Mouse (Mus musculus): Measurements from ENCODE around the gene Chtop. TPM values are rescaled to one million over a fixed set of nuclear protein-coding genes. Genes with fewer than 3 reads are reported as not detected.

The Chtop gene
- total RNA-seq, 2 experiments from 2014 or later: 193 to 199 TPM

- DNase-seq: no peak
- intact Hi-C loops (cut with DNase I): no loop called here
These were observed 3.8 kb upstream of the Chtop start for GRCm38 (mm10) chr3:90512948-90513642.

DNA sequence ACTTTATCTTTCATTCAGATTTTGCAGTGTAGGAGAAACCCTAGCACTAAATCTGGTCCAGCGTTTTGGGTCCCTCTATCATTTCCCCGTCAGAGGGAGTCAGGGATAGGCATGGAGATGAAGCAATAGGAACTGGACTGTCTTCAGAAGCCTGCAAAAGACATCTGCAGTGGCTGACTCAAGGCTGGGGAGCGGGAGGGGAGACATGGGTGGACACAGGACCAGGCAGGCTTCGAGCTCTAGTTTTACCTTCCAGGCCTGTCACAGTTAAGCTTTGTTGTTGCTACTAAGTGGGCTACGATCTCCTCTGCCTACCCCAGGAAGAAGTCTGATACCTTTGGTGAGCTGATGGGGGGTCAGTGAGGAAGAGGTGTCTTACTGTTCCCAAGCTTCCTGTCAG, 3.0 kb upstream of the Chtop start:
- no peak for DNase-seq
- intact Hi-C loops (cut with DNase I): no loop called here

- intact Hi-C loops (cut with DNase I): loop anchor here (10.0 kb wide), 1 partner anchor 115 kb away; no protein-coding TSS in a partner anchor
- DNase-seq: no peak
These were observed 437 bp upstream of the Chtop start for GRCm38 (mm10) chr3:90509747-90510123.

- no peak for DNase-seq
- intact Hi-C loops (cut with DNase I): loop anchor here (10.0 kb wide), 1 partner anchor 116 kb away; no protein-coding TSS in a partner anchor
These were observed 880 bp downstream of the Chtop start for GRCm38 (mm10) chr3:90508287-90508949.

- intact Hi-C loops (cut with DNase I): loop anchor here (10.0 kb wide), 1 partner anchor 118 kb away; no protein-coding TSS in a partner anchor
- DNase-seq: no peak
These were observed 2.9 kb downstream of the Chtop start for GRCm38 (mm10) chr3:90506362-90506761.

DNA sequence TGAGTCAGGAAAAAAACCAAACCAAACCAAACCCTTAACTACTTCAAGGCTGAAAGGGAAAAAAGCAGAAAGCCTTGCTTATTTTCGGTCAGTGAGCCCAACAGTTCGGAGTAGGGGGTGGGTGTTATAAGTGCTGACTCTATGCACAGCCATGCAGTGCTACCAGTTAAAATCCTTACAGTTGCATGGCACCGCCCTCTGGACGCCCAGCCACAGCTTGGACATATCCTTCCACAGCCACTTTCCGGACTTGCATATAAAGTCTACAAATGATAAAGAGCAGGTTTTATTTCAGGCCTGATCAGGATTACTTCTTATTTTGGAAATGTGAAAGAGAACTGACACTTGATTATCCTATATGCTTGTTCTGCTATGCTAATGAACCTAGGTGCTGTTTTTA, 4.1 kb downstream of the Chtop start:
- DNase-seq: no peak
- intact Hi-C loops (cut with DNase I): loop anchor here (10.0 kb wide), 1 partner anchor 120 kb away; no protein-coding TSS in a partner anchor

- DNase-seq: no peak
- intact Hi-C loops (cut with DNase I): loop anchor here (10.0 kb wide), 1 partner anchor 121 kb away; no protein-coding TSS in a partner anchor
These were observed 5.9 kb downstream of the Chtop start for GRCm38 (mm10) chr3:90503444-90503843.

DNA sequence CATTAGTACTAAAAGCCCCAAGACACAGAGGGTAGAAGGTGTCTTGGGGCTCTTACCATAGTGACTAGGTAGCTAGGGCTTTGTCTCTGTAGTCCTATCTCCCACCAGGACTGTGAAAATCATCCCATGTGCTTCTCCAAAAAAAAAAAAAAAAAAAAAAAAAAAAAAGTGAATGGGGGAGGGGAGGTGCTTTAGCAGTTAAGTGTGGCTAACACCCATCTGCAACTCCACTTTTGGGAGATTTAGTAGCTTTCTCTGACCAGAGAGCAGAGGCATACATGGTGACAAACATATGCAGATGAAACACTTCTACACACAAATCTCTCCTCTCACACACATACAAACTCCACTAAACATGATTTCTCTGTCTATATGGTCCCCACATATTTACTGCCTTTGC, 11.7 kb downstream of the Chtop start:
- intact Hi-C loops (cut with DNase I): no loop called here
- DNase-seq: no peak

- intact Hi-C loops (cut with DNase I): no loop called here
These were observed 13.3 kb downstream of the Chtop start for GRCm38 (mm10) chr3:90495850-90496525.

DNA sequence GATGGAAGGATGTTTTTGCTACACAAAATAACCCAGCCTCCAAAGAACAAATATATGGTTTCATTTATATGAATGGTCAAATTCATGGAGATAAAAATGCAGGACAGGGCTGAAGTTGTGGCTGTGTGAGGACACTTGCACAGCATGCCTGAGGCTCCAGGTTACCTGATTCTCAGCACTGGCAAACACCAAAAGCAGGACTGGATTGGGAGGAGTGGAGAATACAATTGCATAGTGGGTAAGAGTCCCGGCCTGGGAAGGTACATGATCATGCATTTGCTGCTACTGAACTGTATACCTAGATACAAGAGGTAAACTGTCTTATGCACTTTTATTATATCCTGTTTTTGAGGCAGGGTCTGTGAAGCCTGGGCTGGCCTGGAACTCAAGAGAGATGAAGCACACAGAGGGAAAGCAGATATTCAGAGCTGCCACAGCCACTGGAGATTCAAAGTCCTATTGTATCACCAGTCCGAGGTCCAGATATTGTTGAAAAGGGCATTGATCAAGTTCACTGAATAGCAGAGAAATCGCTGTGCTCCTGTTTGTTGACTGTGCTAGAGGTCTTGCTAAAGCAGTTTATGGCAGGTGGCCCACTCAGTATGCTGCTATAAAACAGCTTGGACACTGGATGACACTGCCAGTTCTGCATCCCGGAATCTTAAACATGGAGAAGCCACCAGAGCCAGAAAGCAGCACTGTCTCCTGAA, 15.3 kb downstream of the Chtop start:
- intact Hi-C loops (cut with DNase I): loop anchor here (5.0 kb wide), 2 partner anchors 158 to 213 kb away; partner anchors contain the start of gene S100a7a
- DNase-seq: no peak

More at GRCm38 (mm10) chr3:90495850-90496525, 13.3 kb downstream of the Chtop start:
- DNase-seq: no peak

DNA sequence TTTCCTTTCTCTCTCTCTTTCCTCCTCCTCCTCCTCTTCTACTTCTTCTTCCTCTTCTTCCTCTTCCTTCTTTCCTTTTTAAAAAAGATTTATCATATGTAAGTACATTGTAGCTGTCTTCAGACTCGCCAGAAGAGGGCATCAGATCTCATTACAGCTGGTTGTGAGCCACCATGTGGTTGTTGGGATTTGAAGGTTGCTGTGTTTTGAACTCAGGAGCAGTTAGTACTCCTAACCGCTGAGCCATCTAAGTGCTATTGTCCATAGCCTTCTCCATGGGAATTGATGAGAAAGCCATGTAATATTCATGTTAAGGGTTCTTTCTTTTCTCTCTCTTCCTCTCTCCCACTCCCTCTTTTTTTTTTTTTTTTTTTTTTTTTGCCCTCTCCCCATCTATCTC, 17.9 kb downstream of the Chtop start:
- intact Hi-C loops (cut with DNase I): loop anchor here (5.0 kb wide), 2 partner anchors 161 to 216 kb away; partner anchors contain the start of gene S100a7a
- no peak for DNase-seq

- intact Hi-C loops (cut with DNase I): loop anchor here (5.0 kb wide), 2 partner anchors 162 to 217 kb away; partner anchors contain the start of gene S100a7a
- peak; percentile 96 for DNase-seq
These were observed 18.5 kb downstream of the Chtop start, which contains the start of gene Snapin for GRCm38 (mm10) chr3:90490696-90491256. Gene Snapin (minus strand): TSS chr3:90491033.

GRCm38 (mm10) chr3:90488576-90488975, 20.7 kb downstream of the Chtop start:
- intact Hi-C loops (cut with DNase I): no loop called here
- no peak for DNase-seq

DNA sequence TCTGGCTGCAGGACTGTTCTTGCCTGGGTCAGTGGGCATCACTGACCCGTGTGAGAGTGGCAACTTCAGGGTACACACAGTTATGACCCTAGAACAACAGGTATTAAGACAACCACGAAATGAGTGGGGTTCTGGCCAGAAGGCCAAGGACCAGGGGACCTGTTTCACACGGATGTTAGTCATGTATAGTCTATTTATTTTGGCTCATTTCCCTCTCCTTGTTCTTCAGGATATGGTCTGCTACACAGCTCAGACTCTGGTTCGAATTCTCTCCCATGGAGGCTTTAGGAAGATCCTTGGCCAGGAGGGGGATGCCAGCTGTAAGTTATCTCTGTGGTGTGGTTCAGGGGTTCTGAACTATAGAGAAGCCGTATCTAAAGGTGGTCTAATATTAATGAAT, 22.3 kb downstream of the Chtop start:
- DNase-seq: no peak
- intact Hi-C loops (cut with DNase I): no loop called here

GRCm38 (mm10) chr3:90475831-90476611, 33.3 kb downstream of the Chtop start, which contains the start of gene Ilf2:
Gene Ilf2 (plus strand): TSS chr3:90476126.
- peak; percentile 97 for DNase-seq
- intact Hi-C loops (cut with DNase I): loop anchor here (5.0 kb wide), 1 partner anchor 44 kb away; the partner anchor contains the start of gene Ints3

GRCm38 (mm10) chr3:90475151-90475830, 34.0 kb downstream of the Chtop start:
- DNase-seq: no peak
- intact Hi-C loops (cut with DNase I): loop anchor here (5.0 kb wide), 1 partner anchor 43 kb away; the partner anchor contains the start of gene Ints3

DNA sequence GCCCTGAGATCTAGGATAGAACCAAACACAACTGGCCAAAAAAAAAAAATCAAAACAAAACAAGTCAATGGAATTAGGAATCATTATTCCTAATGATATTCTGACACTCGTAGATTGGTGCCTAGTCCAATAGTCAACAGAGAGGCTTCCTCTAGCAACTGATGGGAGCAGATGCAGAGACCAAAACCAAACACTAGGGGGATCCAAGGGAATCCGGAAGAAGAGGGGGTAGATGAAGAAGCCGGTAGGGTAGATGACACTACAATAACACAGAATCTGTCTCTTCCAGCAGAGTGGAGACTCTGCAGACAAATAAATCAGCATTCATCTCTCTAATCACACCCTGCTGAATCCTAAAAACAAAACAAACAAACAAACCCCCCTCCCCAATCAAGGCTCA, 37.1 kb downstream of the Chtop start:
- DNase-seq: peak; percentile 28
- intact Hi-C loops (cut with DNase I): no loop called here

- no peak for DNase-seq
- intact Hi-C loops (cut with DNase I): loop anchor here (5.0 kb wide), 2 partner anchors 40 to 55 kb away; no protein-coding TSS in a partner anchor
These were observed 41.5 kb downstream of the Chtop start for GRCm38 (mm10) chr3:90467618-90468300.

All from left cerebral cortex, postnatal 4 days (tissue).